Mouse (Mus musculus) hindbrain, embryonic 16.5 days (tissue): ENCODE data around the gene Mbl1. TPM values are rescaled to one million over a fixed set of nuclear protein-coding genes. Genes with fewer than 3 reads are reported as not detected.
A peak's percentile ranks its signal among the peaks of the same experiment; 100 is the strongest.

Experiments
- ATAC-seq: fragments of 200-750 bp; cut with Nextera tagmentation; 2 replicates; pipeline ENCODE4 v1.8.0; 2017; ENCODE audit warnings: moderate TSS enrichment, moderate library complexity
- H3K27ac ChIP-seq: fragments of 300-500 bp; sonication (generic); 2 replicates; pipeline ENCODE4 v1.5.1; 2014; ENCODE audit warnings: low read depth, mild to moderate bottlenecking, control low read depth, low read length, moderate library complexity
- H3K27me3 ChIP-seq: fragments of 300-500 bp; sonication (generic); replicated peaks from 2 replicates; pipeline ENCODE4 v1.6.1; 2014; ENCODE audit warnings: low read length; ENCODE audit not compliant: control insufficient read depth, insufficient read depth
- H3K36me3 ChIP-seq: fragments of 300-500 bp; sonication (generic); 2 replicates; pipeline ENCODE4 v1.6.1; 2014; ENCODE audit warnings: mild to moderate bottlenecking, low read length, moderate library complexity, mixed read lengths; ENCODE audit not compliant: control insufficient read depth, insufficient read depth
- H3K4me1 ChIP-seq: fragments of 300-500 bp; sonication (generic); 2 replicates; pipeline ENCODE4 v1.6.1; 2014; ENCODE audit warnings: low read depth, low read length; ENCODE audit not compliant: control insufficient read depth, insufficient read depth
- H3K4me2 ChIP-seq: fragments of 300-500 bp; sonication (generic); 2 replicates; pipeline ENCODE4 v1.6.1; 2014; ENCODE audit warnings: mild to moderate bottlenecking, low read length, control low read depth, moderate library complexity
- H3K4me3 ChIP-seq: fragments of 300-500 bp; sonication (generic); 2 replicates; pipeline ENCODE4 v1.5.1; 2014; ENCODE audit warnings: mild to moderate bottlenecking, low read length, control low read depth, moderate library complexity
- H3K9ac ChIP-seq: fragments of 300-500 bp; sonication (generic); 2 replicates; pipeline ENCODE4 v1.6.1; 2014; ENCODE audit warnings: low read depth, mild to moderate bottlenecking, control low read depth, low read length, moderate library complexity
- H3K9me3 ChIP-seq: fragments of 300-500 bp; sonication (generic); 2 replicates; pipeline ENCODE4 v1.6.1; 2014; ENCODE audit warnings: mild to moderate bottlenecking, low read length, moderate library complexity; ENCODE audit not compliant: control insufficient read depth
- WGBS: fragments of 180-500 bp; shearing (Covaris S2); extraction: QIAGEN DNeasy Blood & Tissue Kit; methylation state at CpG from one replicate; pipeline ENCODE4 v1.1.7; 2014; 5-methylcytosine and 5-hydroxymethylcytosine counted together
- polyA plus RNA-seq: library from polyadenylated mRNA; unstranded; fragments of >200 nt; fragmentation: Nextera tagmentation; extraction: Ambion mirVana; gene quantifications from 2 replicates; pipeline ENCODE4 v1.2.1, GENCODE M21; 2015

The Mbl1 gene
- not detected in 2 replicates for polyA plus RNA-seq

DNA sequence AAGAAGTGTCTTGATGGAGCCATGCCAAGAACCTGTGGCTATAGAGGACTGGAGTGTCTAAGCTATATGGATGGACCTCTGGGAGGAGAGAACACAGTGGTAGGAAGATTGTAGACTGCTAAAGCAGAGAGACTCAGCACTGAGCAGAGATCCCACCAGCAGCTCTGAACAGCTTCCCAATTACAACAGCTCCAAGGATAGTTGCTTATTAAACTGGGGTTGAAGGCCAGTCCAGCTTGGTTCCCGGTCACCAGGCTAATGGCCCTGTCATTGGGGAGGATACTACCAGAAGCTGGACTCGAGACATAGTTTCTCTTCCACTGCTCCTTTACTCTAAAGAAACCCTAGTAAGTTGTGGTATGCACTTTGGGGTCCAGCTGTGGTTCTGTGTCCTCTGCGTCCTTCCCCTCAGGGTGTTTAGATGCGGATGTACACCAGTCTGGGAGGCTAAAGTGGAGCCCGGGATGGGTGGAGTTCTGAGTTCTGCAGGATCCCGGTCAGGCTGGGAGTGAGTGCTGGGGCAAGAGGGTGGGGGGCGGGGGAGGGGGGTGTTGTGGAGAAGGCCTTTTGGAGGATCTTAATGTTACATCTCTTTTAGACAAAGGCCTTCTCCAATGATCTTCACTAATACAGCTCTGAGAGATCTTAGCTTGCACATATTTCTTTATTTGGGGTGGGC lies at the start of gene Mbl1:
TSS of gene Mbl1 (plus strand) at position 239 of the 679 bp plus-strand sequence.
- H3K9ac ChIP-seq = no peak within 1 kb of the TSS
- H3K9me3 ChIP-seq = no peaks in the 10 kb centered on the region
- no peaks in the 10 kb centered on the region for H3K4me1 ChIP-seq
- no peak for ATAC-seq
- 87% methylated on average over 7 of the region's 7 CpGs for WGBS
- no peaks in the 10 kb centered on the region for H3K27me3 ChIP-seq
- no peak within 1 kb of the TSS for H3K4me3 ChIP-seq
- H3K27ac ChIP-seq = no peak within 1 kb of the TSS
- no peak within 1 kb of the TSS for H3K4me2 ChIP-seq
- no peaks in the 10 kb centered on the region for H3K36me3 ChIP-seq

DNA sequence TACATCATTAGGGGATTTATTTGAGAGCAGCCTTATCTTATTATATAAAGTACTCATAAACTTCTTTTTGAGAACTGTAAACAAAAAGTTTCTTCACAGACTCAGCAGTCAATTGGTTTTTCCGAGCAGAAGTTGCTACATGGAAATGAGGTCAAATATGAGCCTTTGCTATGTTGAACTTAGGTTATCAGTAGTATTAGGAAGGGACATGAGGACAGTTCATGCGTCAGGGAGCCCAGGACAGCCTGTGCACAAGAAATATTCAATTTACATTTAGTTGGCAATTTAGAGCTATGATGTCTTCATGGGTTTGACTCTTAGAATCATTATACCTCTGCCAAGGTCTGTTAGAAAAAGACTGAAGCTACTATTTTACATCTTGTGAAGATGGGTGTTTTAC lies 49.0 kb upstream of the Mbl1 start:
- H3K27me3 ChIP-seq = no peaks in the 10 kb centered on the region
- no peaks in the 10 kb centered on the region for H3K36me3 ChIP-seq
- H3K4me3 ChIP-seq = no peak overlapping the region
- no peaks in the 10 kb centered on the region for H3K4me1 ChIP-seq
- H3K9ac ChIP-seq = no peak overlapping the region
- H3K27ac ChIP-seq = no peak overlapping the region
- H3K9me3 ChIP-seq = no peaks in the 10 kb centered on the region
- WGBS = 87% methylated on average over 2 of the region's 2 CpGs
- no peak for ATAC-seq
- no peak overlapping the region for H3K4me2 ChIP-seq

DNA sequence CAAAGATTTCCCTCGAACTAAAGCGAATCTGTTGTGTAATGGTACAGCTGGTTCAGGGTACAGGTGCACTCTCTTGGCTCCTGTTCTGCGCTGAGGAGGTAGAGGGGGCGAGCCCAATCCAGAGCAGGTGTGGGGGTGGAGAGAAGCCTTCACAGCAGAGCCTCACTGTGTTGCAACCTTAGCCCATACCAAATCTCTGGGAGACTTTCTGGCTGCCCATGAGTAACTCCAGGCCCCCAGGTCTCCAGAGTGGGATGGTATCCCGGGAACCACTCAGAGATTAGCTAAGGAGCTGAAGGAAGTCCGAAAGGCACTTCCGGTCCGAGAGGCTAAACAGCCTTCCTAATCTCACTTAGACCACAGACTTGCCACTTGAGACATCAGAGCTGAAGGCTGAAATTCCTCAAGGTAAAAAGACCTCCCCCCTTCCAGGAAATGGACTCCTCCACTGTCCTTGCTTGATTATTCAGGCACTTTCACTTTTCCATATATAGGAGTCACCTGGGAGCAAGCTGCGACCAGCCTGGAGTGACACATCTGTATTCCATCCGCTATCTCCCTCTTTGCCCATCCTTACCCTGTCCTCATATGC lies 46.3 kb upstream of the Mbl1 start, which contains the start of gene Mat1a:
TSS of gene Mat1a (plus strand) at position 183 of the 592 bp plus-strand sequence.
- Histone ChIP-seq H3K4me3 (no peak within 1 kb of the TSS), H3K4me1 (no peaks in the 10 kb centered on the region), H3K27me3 (no peaks in the 10 kb centered on the region), H3K36me3 (no peaks in the 10 kb centered on the region), H3K9me3 (no peaks in the 10 kb centered on the region), H3K4me2 (no peak within 1 kb of the TSS), H3K9ac (no peak within 1 kb of the TSS), H3K27ac (no peak within 1 kb of the TSS)
- 79% methylated on average over 10 of the region's 10 CpGs for WGBS
- no peak for ATAC-seq

DNA sequence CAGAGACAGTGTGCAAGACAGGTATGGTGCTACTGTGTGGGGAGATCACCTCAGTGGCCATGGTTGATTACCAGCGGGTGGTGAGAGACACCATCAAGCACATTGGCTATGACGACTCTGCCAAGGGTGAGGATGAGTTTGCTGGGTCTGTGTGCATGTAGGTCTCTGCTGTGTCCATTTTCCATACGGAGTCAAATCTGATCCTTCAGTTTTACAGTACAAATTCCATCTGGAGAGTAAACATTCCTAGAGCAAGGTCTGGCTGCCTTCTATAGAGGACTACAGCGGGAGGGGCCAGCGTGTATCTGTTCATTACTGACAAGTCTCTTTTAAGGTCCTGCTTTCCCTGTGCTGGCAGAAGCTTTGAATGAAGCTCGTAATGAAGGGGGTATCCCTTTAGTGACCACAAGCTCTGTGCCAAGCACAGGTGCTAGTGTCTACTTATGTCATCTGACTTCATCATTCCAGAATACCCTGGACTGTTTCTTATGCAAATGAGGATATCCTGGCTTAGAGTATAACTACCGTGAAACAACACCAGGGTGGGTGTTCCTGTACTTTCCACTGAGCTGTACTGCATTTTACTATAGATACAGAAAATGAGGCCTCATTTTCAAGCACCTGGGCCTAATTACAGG lies 40.1 kb upstream of the Mbl1 start:
- H3K4me2 ChIP-seq = no peak overlapping the region
- H3K27ac ChIP-seq = no peak overlapping the region
- no peak overlapping the region for H3K4me3 ChIP-seq
- H3K36me3 ChIP-seq = no peaks in the 10 kb centered on the region
- H3K9me3 ChIP-seq = no peaks in the 10 kb centered on the region
- no peak overlapping the region for H3K9ac ChIP-seq
- no peak for ATAC-seq
- H3K4me1 ChIP-seq = no peaks in the 10 kb centered on the region
- no peaks in the 10 kb centered on the region for H3K27me3 ChIP-seq
- WGBS = 88% methylated on average over 7 of the region's 7 CpGs

DNA sequence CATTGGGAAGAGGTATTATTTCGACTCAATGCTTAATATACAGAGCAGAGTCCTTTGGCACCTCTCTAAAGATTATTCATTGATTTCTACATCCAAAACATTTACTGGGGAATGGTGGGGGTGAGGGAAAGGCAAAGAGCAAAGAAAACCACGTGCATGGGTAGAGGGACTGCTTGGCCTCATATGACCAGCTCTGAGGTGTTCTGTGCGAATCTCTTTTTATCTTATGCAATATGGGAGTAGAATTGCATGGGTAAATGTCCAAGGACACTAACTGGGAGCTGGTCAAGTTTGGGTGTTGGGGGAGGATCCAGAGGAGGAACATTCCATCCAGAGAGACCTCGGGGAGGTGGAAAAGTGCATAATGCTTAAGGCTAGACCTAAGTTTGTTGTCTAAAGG lies 38.3 kb upstream of the Mbl1 start:
- Histone ChIP-seq H3K4me1 (no peaks in the 10 kb centered on the region), H3K36me3 (no peaks in the 10 kb centered on the region)
- 89% methylated on average over 4 of the region's 4 CpGs for WGBS

DNA sequence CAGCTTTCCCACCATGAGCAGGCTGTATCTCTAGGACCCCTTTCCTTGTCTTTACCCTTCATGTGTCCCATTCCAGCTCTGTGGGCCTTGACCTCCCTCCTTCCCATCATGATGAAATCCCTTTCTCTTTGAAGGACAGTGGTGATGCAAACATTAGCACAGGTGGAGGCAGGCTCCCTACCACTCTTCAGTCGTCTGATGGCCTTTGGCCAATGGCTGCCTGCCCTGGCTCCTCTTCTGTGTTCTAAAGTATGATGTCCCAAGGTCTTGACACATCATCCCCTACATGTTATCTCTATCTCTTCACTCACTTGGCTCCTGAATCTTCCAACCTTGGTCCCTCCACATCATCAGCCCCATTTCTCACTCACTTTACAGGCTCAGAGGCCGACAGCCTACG lies 35.0 kb upstream of the Mbl1 start:
- H3K9me3 ChIP-seq = no peaks in the 10 kb centered on the region
- H3K27me3 ChIP-seq = no peaks in the 10 kb centered on the region
- 86% methylated on average over 3 of the region's 3 CpGs for WGBS
- no peak for ATAC-seq
- H3K4me1 ChIP-seq = no peaks in the 10 kb centered on the region
- H3K4me2 ChIP-seq = no peak overlapping the region
- H3K27ac ChIP-seq = no peak overlapping the region
- no peaks in the 10 kb centered on the region for H3K36me3 ChIP-seq
- H3K9ac ChIP-seq = no peak overlapping the region
- H3K4me3 ChIP-seq = no peak overlapping the region

More for the DNA sequence above, 38.3 kb upstream of the Mbl1 start:
- Histone ChIP-seq H3K4me2 (no peak overlapping the region), H3K27me3 (no peaks in the 10 kb centered on the region), H3K9ac (no peak overlapping the region), H3K9me3 (no peaks in the 10 kb centered on the region), H3K27ac (no peak overlapping the region), H3K4me3 (no peak overlapping the region)
- ATAC-seq = no peak

DNA sequence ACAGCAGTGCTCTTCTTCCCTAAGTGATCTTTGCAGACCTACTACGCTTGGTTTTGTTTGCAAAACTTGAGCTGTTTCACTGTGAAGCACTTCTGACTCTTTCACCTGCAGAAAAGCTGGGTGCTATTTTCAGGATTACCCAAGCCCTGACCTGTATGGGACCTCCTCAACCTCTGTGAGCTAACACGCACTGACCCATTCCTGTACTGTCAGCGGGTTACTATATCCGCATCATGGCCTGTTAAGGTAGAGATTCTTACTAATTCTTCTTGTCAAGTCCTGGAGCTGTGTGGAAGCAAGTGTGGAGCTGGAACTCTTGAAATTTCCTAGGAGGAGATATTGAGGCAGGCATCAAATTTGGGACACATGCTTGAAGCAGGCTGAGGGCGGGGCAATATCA lies 26.6 kb upstream of the Mbl1 start:
- WGBS = 84% methylated on average over 5 of the region's 5 CpGs
- H3K9ac ChIP-seq = no peak overlapping the region
- no peak overlapping the region for H3K4me2 ChIP-seq
- no peak overlapping the region for H3K4me3 ChIP-seq
- H3K36me3 ChIP-seq = no peaks in the 10 kb centered on the region
- H3K27ac ChIP-seq = no peak overlapping the region
- no peak for ATAC-seq
- H3K27me3 ChIP-seq = no peaks in the 10 kb centered on the region
- no peaks in the 10 kb centered on the region for H3K9me3 ChIP-seq
- H3K4me1 ChIP-seq = no peaks in the 10 kb centered on the region

DNA sequence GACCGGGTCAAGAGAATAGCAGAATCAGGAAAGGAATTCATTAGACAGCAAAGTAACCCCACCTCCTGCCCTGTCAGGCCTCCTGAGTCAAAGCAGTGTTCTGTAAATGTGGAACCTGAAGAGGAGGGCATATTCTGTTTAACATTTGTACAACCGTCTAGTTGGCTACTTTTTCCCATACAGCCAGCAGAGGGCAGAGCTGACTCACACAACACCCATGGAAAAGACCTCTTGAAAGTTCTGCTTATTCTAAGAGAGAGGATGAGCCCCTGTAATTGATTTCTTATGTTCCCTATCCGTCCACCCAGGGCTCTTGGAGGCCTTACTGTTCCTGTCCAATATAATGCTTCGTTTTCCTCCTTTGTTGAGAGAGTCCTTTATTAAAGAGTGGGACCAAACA lies 23.3 kb upstream of the Mbl1 start:
- H3K27me3 ChIP-seq = no peaks in the 10 kb centered on the region
- H3K9ac ChIP-seq = no peak overlapping the region
- H3K4me3 ChIP-seq = no peak overlapping the region
- WGBS = 25% methylated on average over 4 of the region's 4 CpGs
- H3K4me2 ChIP-seq = no peak overlapping the region
- H3K36me3 ChIP-seq = no peaks in the 10 kb centered on the region
- H3K4me1 ChIP-seq = no peaks in the 10 kb centered on the region
- ATAC-seq = peak; percentile 80; the same call in 1 of the 2 replicates
- no peak overlapping the region for H3K27ac ChIP-seq
- H3K9me3 ChIP-seq = no peaks in the 10 kb centered on the region

DNA sequence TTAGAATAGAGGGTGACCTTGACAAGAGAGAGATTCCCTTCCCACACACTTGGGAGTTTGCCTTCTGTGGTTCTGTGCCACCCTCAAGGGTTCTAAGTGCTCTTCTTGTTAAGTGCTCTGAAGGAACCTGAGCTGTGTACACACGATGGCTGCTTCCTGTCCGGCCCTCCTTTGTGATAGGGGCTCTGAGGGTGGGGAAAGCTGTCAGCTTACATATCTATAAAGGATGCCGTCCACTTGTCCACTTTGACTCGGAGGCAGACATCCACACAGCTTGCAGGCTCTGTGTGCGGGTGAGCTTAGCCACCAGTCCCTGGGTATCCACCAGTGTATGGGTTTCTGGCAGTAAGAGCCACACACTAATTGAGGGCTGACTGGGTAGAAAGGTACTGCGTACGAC lies 19.7 kb upstream of the Mbl1 start, which contains the start of gene Sftpa1:
TSS of gene Sftpa1 (plus strand) at position 243 of the 400 bp plus-strand sequence.
- WGBS = 88% methylated on average over 7 of the region's 7 CpGs
- no peak within 1 kb of the TSS for H3K9ac ChIP-seq
- no peaks in the 10 kb centered on the region for H3K36me3 ChIP-seq
- no peak within 1 kb of the TSS for H3K4me3 ChIP-seq
- ATAC-seq = no peak
- H3K4me2 ChIP-seq = no peak within 1 kb of the TSS
- H3K4me1 ChIP-seq = no peaks in the 10 kb centered on the region
- no peak within 1 kb of the TSS for H3K27ac ChIP-seq
- no peaks in the 10 kb centered on the region for H3K9me3 ChIP-seq
- no peaks in the 10 kb centered on the region for H3K27me3 ChIP-seq
